Mouse (Mus musculus): ENCODE results near the gene Ngef. TPM values are rescaled to one million over a fixed set of nuclear protein-coding genes. Genes with fewer than 3 reads are reported as not detected.

The Ngef gene
- total and polyA plus RNA-seq, 3 experiments, result not detected

GRCm38 (mm10) chr1:87553586-87553985 is 20.1 kb downstream of the Ngef start:
- Histone ChIP-seq H3K79me2 (ENCODE audit: control insufficient read depth, insufficient read depth, low read length, poor library complexity) (no peaks in the 10 kb centered on the region), H3K4me3 (ENCODE audit: control insufficient read depth in 1 of 2, insufficient read depth in 1 of 2, low read depth in 2 of 2, low read length in 2 of 2) (no peak overlapping the region), H3K27me3 (ENCODE audit: control insufficient read depth in 1 of 2, insufficient read depth in 2 of 2, low read length in 2 of 2) (peaks cover 3% of the 10 kb centered on the region in 2 experiments; a peak in 3 of 4 replicates), H3K27ac (ENCODE audit: control insufficient read depth, low read depth, low read length) (no peak overlapping the region), H3K36me3 (ENCODE audit: control insufficient read depth in 1 of 2, insufficient read depth in 2 of 2, low read length in 2 of 2) (no peaks in the 10 kb centered on the region), H3K4me1 (ENCODE audit: control insufficient read depth in 1 of 2, insufficient read depth in 2 of 2, low read length in 2 of 2) (peaks cover 0 to 6% of the 10 kb centered on the region in 2 experiments; a peak in 2 of 4 replicates), H3K9ac (ENCODE audit: control insufficient read depth, low read depth, low read length, poor library complexity, severe bottlenecking) (no peak overlapping the region), H3K9me3 (replicated peaks; ENCODE audit: insufficient read depth, low read length) (no peaks in the 10 kb centered on the region)
- DNase-seq (ENCODE audit: low read depth, low spot score), result no peak
- no peak for TF ChIP-seq ELF1 (IDR thresholded peaks at IDR 0.05; ENCODE audit: low read depth, low read length)
- no peak for TF ChIP-seq E2F4 (IDR thresholded peaks at IDR 0.05; ENCODE audit: borderline replicate concordance, low read depth, low read length)
- TF ChIP-seq CHD2 (IDR thresholded peaks at IDR 0.05; ENCODE audit: low read length), result no peak
- no peak for TF ChIP-seq ETS1 (IDR thresholded peaks at IDR 0.05; ENCODE audit: low read depth, low read length)
- TF ChIP-seq JUND (IDR thresholded peaks at IDR 0.05; ENCODE audit: low read depth, low read length), result no peak
- TF ChIP-seq CTCF (IDR thresholded peaks at IDR 0.05 in 2 of 3, conservative IDR thresholded peaks at IDR 0.05 in 1 of 3; ENCODE audit: control insufficient read depth in 1 of 3, insufficient read depth in 1 of 3, low read depth in 2 of 3, low read length in 3 of 3, poor library complexity in 1 of 3, severe bottlenecking in 1 of 3), result no peak
- TF ChIP-seq UBTF (IDR thresholded peaks at IDR 0.05; ENCODE audit: borderline replicate concordance, insufficient read depth, low read depth, low read length), result no peak
- no peak for TF ChIP-seq KAT2A (conservative IDR thresholded peaks at IDR 0.05; ENCODE audit: low read depth, low read length)
- no peak for TF ChIP-seq RAD21 (IDR thresholded peaks at IDR 0.05; ENCODE audit: low read depth, low read length)
- no peak for TF ChIP-seq USF2 (IDR thresholded peaks at IDR 0.05; ENCODE audit: borderline replicate concordance in 1 of 2, insufficient read depth in 1 of 2, low read depth in 1 of 2, low read length in 2 of 2)
- no peak for TF ChIP-seq SMC3 (IDR thresholded peaks at IDR 0.05; ENCODE audit: low read depth, low read length)
- no peak for TF ChIP-seq TAL1 (IDR thresholded peaks at IDR 0.05; ENCODE audit: low read length)
- TF ChIP-seq TBP (IDR thresholded peaks at IDR 0.05; ENCODE audit: low read depth, low read length), result no peak
- TF ChIP-seq RCOR1 (IDR thresholded peaks at IDR 0.05; ENCODE audit: low read depth, low read length), result no peak
- TF ChIP-seq CHD1 (IDR thresholded peaks at IDR 0.05; ENCODE audit: low read depth, low read length), result no peak
- TF ChIP-seq TCF12 (IDR thresholded peaks at IDR 0.05; ENCODE audit: low read depth, low read length), result no peak

DNA sequence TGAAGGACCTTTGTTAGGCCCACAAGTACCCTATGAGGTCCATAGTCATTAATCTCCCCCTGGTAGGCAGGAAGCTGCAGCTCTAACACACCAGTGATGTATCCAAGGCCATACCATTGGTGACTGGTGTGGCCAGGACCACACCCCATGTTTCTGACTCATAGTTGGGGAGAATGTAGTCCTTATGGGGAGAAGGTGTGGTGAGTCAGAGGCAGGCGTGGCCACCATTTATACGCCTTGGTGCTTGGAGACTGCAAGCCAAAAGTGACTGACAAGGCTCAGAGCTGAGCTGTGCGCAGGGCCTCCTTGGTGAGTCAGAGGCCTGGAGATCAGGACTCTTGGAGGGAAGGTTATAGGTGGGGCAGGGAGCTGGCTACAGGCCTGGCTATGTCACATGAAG is 22.7 kb downstream of the Ngef start:
- Histone ChIP-seq H3K36me3 (ENCODE audit: control insufficient read depth in 1 of 2, insufficient read depth in 2 of 2, low read length in 2 of 2) (no peaks in the 10 kb centered on the region), H3K27ac (ENCODE audit: control insufficient read depth, low read depth, low read length) (no peak overlapping the region), H3K9ac (ENCODE audit: control insufficient read depth, low read depth, low read length, poor library complexity, severe bottlenecking) (no peak overlapping the region), H3K27me3 (ENCODE audit: control insufficient read depth in 1 of 2, insufficient read depth in 2 of 2, low read length in 2 of 2) (peaks cover 3% of the 10 kb centered on the region in 2 experiments; a peak in 3 of 4 replicates), H3K9me3 (replicated peaks; ENCODE audit: insufficient read depth, low read length) (no peaks in the 10 kb centered on the region), H3K79me2 (ENCODE audit: control insufficient read depth, insufficient read depth, low read length, poor library complexity) (no peaks in the 10 kb centered on the region), H3K4me1 (ENCODE audit: control insufficient read depth in 1 of 2, insufficient read depth in 2 of 2, low read length in 2 of 2) (peaks cover 0 to 6% of the 10 kb centered on the region in 2 experiments; a peak in 2 of 4 replicates), H3K4me3 (ENCODE audit: control insufficient read depth in 1 of 2, insufficient read depth in 1 of 2, low read depth in 2 of 2, low read length in 2 of 2) (no peak overlapping the region)
- TF ChIP-seq EP300 (IDR thresholded peaks at IDR 0.05; ENCODE audit: low read depth in 1 of 2, low read length in 2 of 2) (no peak), RCOR1 (IDR thresholded peaks at IDR 0.05; ENCODE audit: low read depth, low read length) (no peak), TAL1 (IDR thresholded peaks at IDR 0.05; ENCODE audit: low read length) (no peak), MAFK (IDR thresholded peaks at IDR 0.05; ENCODE audit: borderline replicate concordance, low read depth, low read length) (no peak), CHD2 (IDR thresholded peaks at IDR 0.05; ENCODE audit: low read length) (no peak), TCF12 (IDR thresholded peaks at IDR 0.05; ENCODE audit: low read depth, low read length) (no peak), ELF1 (IDR thresholded peaks at IDR 0.05; ENCODE audit: low read depth, low read length) (no peak), BHLHE40 (IDR thresholded peaks at IDR 0.05; ENCODE audit: borderline replicate concordance, low read depth, low read length) (no peak), SIN3A (IDR thresholded peaks at IDR 0.05; ENCODE audit: low read length) (no peak), USF1 (IDR thresholded peaks at IDR 0.05; ENCODE audit: low read depth, low read length) (no peak), GABPA (IDR thresholded peaks at IDR 0.05; ENCODE audit: low read depth, low read length) (no peak), POLR2A (IDR thresholded peaks at IDR 0.05; ENCODE audit: control insufficient read depth in 1 of 2, insufficient read depth in 1 of 2, low read depth in 1 of 2, low read length in 2 of 2, poor library complexity in 1 of 2) (no peak), UBTF (IDR thresholded peaks at IDR 0.05; ENCODE audit: borderline replicate concordance, insufficient read depth, low read depth, low read length) (no peak), MAZ (IDR thresholded peaks at IDR 0.05; ENCODE audit: low read depth, low read length) (no peak), CHD1 (IDR thresholded peaks at IDR 0.05; ENCODE audit: low read depth, low read length) (no peak), HCFC1 (IDR thresholded peaks at IDR 0.05; ENCODE audit: low read depth, low read length) (no peak), ZKSCAN1 (IDR thresholded peaks at IDR 0.05; ENCODE audit: low read depth, low read length) (no peak), MEF2A (IDR thresholded peaks at IDR 0.05; ENCODE audit: extremely low read depth, insufficient replicate concordance, low read depth, low read length, poor library complexity, severe bottlenecking) (no peak)
- DNase-seq (ENCODE audit: low read depth, low spot score), result peak; percentile 76

Measured in MEL (cell line).